Mouse (Mus musculus): Measurements from ENCODE around the gene Capn15. TPM values are rescaled to one million over a fixed set of nuclear protein-coding genes. Genes with fewer than 3 reads are reported as not detected.

Gene Capn15
- total RNA-seq, 2 experiments from 2014 or later, result 14.2 to 14.5 TPM

- DNase-seq (ENCODE audit: low spot score in 2 of 2), result no peak
Observed at GRCm38 (mm10) chr17:25922120-25922519, 63.5 kb downstream of the Capn15 start.

DNA sequence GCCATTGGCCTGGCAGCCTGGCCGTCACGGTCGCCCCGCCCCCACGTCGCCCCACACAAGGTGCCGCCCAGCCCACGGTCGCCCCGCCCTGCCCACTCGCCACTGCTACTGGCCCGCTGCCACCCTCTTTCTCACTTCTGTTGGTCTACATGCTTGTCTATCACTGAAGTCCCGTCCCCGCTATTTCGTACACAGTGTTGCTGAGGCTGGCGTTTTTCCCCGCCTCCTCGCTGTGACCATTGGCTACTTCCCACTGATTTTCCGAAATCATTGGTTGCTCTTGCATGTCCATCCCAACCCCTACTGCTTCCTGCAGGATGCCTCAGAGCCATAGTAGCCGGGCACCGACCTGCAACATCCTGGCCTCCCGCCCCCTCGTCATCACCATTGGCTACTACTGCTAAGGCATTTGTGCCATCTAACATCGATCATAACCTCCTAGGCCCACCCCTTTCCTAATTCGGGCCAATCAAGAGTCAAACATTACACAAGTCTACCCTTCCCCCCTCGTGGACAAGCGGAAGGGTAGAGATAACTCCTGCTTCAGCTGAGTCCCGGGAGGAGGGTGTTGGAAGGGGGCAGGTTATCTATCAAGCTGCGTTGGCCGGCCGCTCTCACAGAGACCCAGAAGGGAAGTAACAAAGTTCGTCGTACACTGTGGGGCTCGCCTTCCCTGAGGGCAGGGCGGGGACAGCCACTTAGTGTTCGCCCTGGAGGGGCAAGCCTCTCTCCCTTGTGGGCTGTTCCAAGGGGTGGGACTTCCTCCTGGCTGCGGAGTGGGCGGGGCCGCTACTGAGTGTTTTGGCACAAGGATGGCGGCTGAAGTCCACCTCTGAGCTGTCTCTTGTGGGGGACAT lies 65.6 kb downstream of the Capn15 start:
- DNase-seq (ENCODE audit: low spot score in 2 of 2), result peak; percentile 100

DNA sequence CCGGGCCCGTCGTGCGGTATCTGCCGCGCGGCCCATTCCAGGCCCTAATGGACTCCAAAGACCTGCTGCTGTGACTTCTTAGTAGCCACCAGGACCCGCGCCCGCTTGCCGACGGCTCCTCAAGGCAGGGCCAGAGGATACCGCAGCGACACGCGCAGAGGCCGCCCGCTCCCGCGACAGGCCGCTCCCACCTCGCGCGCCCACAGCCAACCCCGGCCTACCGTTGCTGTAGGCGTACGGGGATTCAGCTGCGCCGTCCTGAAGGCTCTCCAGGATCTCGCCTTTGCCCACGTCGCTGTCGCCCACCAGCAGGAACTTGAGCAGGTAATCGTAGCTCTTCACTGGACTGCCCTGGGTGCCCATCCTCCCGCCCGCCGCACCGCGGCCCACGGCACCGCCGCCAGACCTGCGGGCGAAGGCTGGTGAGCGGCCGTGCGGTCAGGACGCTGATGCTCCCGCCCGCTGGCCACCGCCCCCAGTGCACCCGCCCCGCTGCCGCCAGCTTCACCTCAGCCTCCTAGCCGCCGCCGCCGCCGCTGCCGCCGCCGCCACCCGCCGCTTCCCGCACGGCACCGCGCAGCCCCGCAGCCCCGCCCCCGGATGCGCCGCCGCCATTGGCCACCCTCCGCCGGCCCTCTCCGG lies 66.3 kb downstream of the Capn15 start, which contains the start of gene Rab40c:
Rab40c (minus strand) TSS at position 584 of the 642 bp plus-strand sequence.
- DNase-seq (ENCODE audit: low spot score in 2 of 2), result peak; percentile 42 to 61

- no peak for DNase-seq (ENCODE audit: low spot score in 2 of 2)
Observed at GRCm38 (mm10) chr17:25918037-25918750, 67.4 kb downstream of the Capn15 start.

- no peak for DNase-seq (ENCODE audit: low spot score in 2 of 2)
Observed at GRCm38 (mm10) chr17:25916931-25917647, 68.5 kb downstream of the Capn15 start.

DNA sequence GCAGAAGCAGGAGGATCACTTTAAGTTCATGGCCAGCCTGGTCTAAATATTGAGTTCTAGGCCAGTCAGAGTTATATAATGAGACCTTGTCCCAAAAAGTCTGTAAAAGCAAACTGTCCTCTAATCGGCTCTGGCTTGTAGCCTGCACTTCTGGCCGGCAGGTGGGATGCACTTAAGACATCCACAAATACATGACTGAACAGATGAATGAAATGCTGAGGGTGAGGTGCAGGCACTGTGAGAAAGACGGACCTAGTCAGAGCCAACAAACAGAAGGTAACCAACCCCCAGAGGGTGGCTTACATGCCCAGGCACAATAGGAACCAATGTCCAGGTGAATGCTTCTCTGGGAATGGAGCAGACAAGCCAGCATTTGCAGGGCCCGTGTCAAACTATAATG lies 71.3 kb downstream of the Capn15 start:
- DNase-seq (ENCODE audit: low spot score in 2 of 2), result no peak

DNA sequence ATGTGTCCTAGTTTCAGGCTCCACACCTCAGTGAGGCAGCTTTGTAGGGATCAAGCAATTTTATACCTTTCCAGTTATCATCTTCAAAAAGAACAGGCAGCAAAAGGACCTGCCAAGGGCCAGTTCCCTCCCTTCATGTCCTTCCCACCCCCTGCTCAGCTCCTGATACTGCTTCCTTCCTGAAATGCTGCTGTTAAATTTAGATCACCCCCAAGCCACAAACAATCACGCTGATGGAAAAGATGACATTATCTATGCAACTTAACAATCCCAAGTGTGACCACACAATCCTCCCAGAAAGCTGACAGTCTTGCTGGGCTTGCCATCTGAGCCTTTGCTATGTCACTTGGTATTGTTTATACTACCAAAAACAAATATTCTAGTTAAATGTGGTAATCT lies 71.7 kb downstream of the Capn15 start:
- DNase-seq (ENCODE audit: low spot score in 2 of 2), result no peak

DNA sequence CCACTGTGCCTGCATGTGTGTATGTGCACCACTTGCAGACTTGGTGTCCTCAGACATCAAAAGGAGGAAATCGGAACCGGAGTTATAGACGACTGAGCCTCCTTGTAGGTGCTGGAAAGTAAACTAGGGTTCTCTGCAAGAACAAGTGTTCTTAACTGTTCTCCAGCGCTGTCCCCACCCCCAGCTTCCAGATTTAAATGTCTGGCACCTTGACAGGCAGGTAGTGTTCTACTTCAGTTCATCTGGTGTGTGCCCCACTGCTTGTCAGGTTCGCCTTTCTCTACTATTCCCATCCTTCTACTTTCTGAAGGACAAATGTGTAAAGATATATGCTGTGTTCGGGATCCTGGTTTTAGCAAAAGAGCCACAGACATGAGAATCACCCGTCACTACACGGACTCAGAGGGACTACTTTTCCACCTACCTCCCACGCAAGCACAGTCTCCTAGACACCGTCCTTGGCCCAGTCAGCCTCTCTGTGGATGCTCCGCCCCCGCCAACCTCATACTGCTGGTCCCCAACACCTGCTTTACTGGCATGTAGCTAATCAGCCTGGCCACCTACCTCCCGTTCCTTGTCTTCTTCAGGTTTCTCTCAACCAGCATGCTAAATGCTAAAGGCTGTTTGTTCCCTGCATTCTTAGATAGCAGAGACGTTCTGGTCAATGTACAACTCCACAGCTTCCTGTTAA lies 72.3 kb downstream of the Capn15 start:
- DNase-seq (ENCODE audit: low spot score in 2 of 2), result no peak

DNA sequence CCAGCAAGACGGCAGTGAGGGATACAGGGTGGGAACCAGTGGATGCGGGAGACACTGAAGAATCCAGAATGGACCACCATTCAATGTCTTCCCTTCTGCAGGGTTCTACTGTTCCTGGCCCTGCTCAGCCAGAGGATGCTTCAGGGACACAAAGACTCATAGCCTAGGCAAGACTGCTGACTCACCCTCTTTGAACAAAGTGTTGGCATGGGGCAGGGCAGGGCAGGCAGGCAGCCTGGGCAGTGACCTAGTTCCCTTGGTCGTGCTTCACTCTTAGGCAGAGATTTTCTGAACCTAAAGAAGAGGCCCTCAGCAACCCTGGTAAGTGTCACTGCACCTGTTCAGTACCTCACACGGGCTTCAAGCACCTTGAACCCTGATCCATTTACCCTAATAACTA lies 73.8 kb downstream of the Capn15 start:
- no peak for DNase-seq (ENCODE audit: low spot score in 2 of 2)

Other genes starting within 250 kb of the Capn15 start
- gene Mslnl, start 249.8 kb downstream of the Capn15 start, total RNA-seq (2021), result not detected
- under 1 TPM; 0.44 to 0.49 TPM for gene Msln, start 231.4 kb downstream of the Capn15 start, total RNA-seq (2021)
- 10 to 100 TPM; 29.0 to 31.3 TPM for gene Narfl, start 212.0 kb downstream of the Capn15 start, total RNA-seq (2021)
- 10 to 100 TPM; 31.3 to 32.5 TPM for gene Haghl, start 200.1 kb downstream of the Capn15 start, total RNA-seq (2021)
- not detected for gene Ccdc78, start 199.2 kb downstream of the Capn15 start, total RNA-seq (2021)
- gene Fam173a, start 192.9 kb downstream of the Capn15 start, total RNA-seq (2021), result 10 to 100 TPM; 45.6 to 45.8 TPM
- gene AC134908.4, start 190.1 kb downstream of the Capn15 start, total RNA-seq (2021), result under 1 TPM in 1 of 2 experiments, not detected in 1; 0.75 TPM
- 10 to 100 TPM; 46.3 to 51.6 TPM for gene Metrn, start 188.7 kb downstream of the Capn15 start, total RNA-seq (2021)
- gene Fbxl16, start 176.7 kb downstream of the Capn15 start, total RNA-seq (2021), result 1 to 10 TPM; 1.4 to 2.0 TPM
- gene Wdr24, start 162.2 kb downstream of the Capn15 start, total RNA-seq (2021), result 10 to 100 TPM; 12.2 to 13.7 TPM
- gene Jmjd8, start 156.9 kb downstream of the Capn15 start, total RNA-seq (2021), result 10 to 100 TPM; 31.6 to 32.4 TPM
- gene Stub1, start 152.4 kb downstream of the Capn15 start, total RNA-seq (2021), result 100 to 1,000 TPM; 116 to 134 TPM
- 1 to 10 TPM; 7.6 to 10.0 TPM for gene Rhbdl1, start 148.5 kb downstream of the Capn15 start, total RNA-seq (2021)
- 1 to 10 TPM; 5.4 to 7.6 TPM for gene Gm20683, start 144.0 kb downstream of the Capn15 start, total RNA-seq (2021)
- 10 to 100 TPM; 34.9 to 41.5 TPM for gene Rhot2, start 140.9 kb downstream of the Capn15 start, total RNA-seq (2021)
- 10 to 100 TPM; 11.7 to 12.0 TPM for gene Wdr90, start 124.3 kb downstream of the Capn15 start, total RNA-seq (2021)
- 10 to 100 TPM; 46.1 to 48.6 TPM for gene Mcrip2, start 117.0 kb downstream of the Capn15 start, total RNA-seq (2021)
- gene Mettl26, start 110.7 kb downstream of the Capn15 start, total RNA-seq (2021), result 10 to 100 TPM; 20.0 to 21.3 TPM
- 1 to 10 TPM in 1 of 2 experiments, under 1 TPM in 1; 0.88 to 1.4 TPM for gene Wfikkn1, start 104.9 kb downstream of the Capn15 start, total RNA-seq (2021)
- 10 to 100 TPM; 15.1 to 17.2 TPM for gene Rab40c, start 66.1 kb downstream of the Capn15 start, total RNA-seq (2021)
- 10 to 100 TPM; 46.7 to 50.8 TPM for gene Pigq, start 40.9 kb downstream of the Capn15 start, total RNA-seq (2021)
- not detected for gene Nhlrc4, start 40.8 kb downstream of the Capn15 start, total RNA-seq (2021)
- not detected for gene A930017K11Rik, start 33.2 kb downstream of the Capn15 start, total RNA-seq (2021)
- gene Rab11fip3, start 83.8 kb upstream of the Capn15 start, total RNA-seq (2021), result 10 to 100 TPM; 36.8 to 41.4 TPM
- 10 to 100 TPM in 1 of 2 experiments, 1 to 10 TPM in 1; 9.2 to 12.9 TPM for gene Decr2, start 104.5 kb upstream of the Capn15 start, total RNA-seq (2021)
- gene Nme4, start 109.8 kb upstream of the Capn15 start, total RNA-seq (2021), result 10 to 100 TPM; 13.5 to 18.3 TPM
- gene Tmem8, start 127.5 kb upstream of the Capn15 start, total RNA-seq (2021), result 1 to 10 TPM; 3.0 to 4.5 TPM
- gene Mrpl28, start 137.7 kb upstream of the Capn15 start, total RNA-seq (2021), result 10 to 100 TPM; 62.3 to 63.3 TPM
- gene Axin1, start 152.9 kb upstream of the Capn15 start, total RNA-seq (2021), result 10 to 100 TPM; 28.5 to 29.5 TPM
- gene Pdia2, start 213.3 kb upstream of the Capn15 start, total RNA-seq (2021), result under 1 TPM in 1 of 2 experiments, not detected in 1; 0.21 TPM
- 1 to 10 TPM in 1 of 2 experiments, under 1 TPM in 1; 0.65 to 1.3 TPM for gene Rgs11, start 217.2 kb upstream of the Capn15 start, total RNA-seq (2021)
- gene Arhgdig, start 222.0 kb upstream of the Capn15 start, total RNA-seq (2021), result 1 to 10 TPM; 3.7 to 4.2 TPM

Measured in gastrocnemius, postnatal 4 days (tissue).